Mouse (Mus musculus): ENCODE results near the gene Gls2. TPM values are rescaled to one million over a fixed set of nuclear protein-coding genes. Genes with fewer than 3 reads are reported as not detected.

Gene Gls2
- polyA plus RNA-seq (2012; rRNA removed; ENCODE audit: low replicate concordance), result 8.7 and 12.3 TPM in 2 replicates

GRCm38 (mm10) chr10:128194024-128194550 is at the start of gene Gls2:
Gene Gls2 (plus strand): TSS chr10:128194457.

GRCm38 (mm10) chr10:128179989-128180388 is 14.3 kb upstream of the Gls2 start, which contains the start of gene Rbms2:
Gene Rbms2 (minus strand): TSS chr10:128180297.

GRCm38 (mm10) chr10:128211390-128212108 is 17.3 kb downstream of the Gls2 start, which contains the start of gene Spryd4:
Gene Spryd4 (minus strand): TSS chr10:128211807.

GRCm38 (mm10) chr10:128225538-128225937 is 31.3 kb downstream of the Gls2 start, which contains the start of gene Mip:
Gene Mip (plus strand): TSS chr10:128225838.

GRCm38 (mm10) chr10:128231697-128232419 is 37.6 kb downstream of the Gls2 start, which contains the start of gene Timeless:
Gene Timeless (plus strand): TSS chr10:128232065.

GRCm38 (mm10) chr10:128253677-128254255 is 59.5 kb downstream of the Gls2 start, which contains the start of gene Apon:
Gene Apon (plus strand): TSS chr10:128254096.

Other genes with a start within 250 kb of the Gls2 start
- gene Hsd17b6, start 186.8 kb upstream of the Gls2 start, polyA plus RNA-seq (2012; rRNA removed; ENCODE audit: low replicate concordance), result 33.8 and 58.5 TPM in 2 replicates
- 0.87 and 1.6 TPM in 2 replicates for gene Prim1, start 179.3 kb upstream of the Gls2 start, polyA plus RNA-seq (2012; rRNA removed; ENCODE audit: low replicate concordance)
- 82.6 and 172 TPM in 2 replicates for gene Naca, start 158.9 kb upstream of the Gls2 start, polyA plus RNA-seq (2012; rRNA removed; ENCODE audit: low replicate concordance)
- 37.4 and 83.8 TPM in 2 replicates for gene Ptges3, start 135.5 kb upstream of the Gls2 start, polyA plus RNA-seq (2012; rRNA removed; ENCODE audit: low replicate concordance)
- 6,260 and 7,330 TPM in 2 replicates for gene Atp5b, start 111.2 kb upstream of the Gls2 start, polyA plus RNA-seq (2012; rRNA removed; ENCODE audit: low replicate concordance)
- 18.9 and 20.4 TPM in 2 replicates for gene Baz2a, start 102.9 kb upstream of the Gls2 start, polyA plus RNA-seq (2012; rRNA removed; ENCODE audit: low replicate concordance)
- 38.0 and 39.4 TPM in 2 replicates for gene Rbms2, start 14.2 kb upstream of the Gls2 start, polyA plus RNA-seq (2012; rRNA removed; ENCODE audit: low replicate concordance)
- gene Spryd4, start 17.4 kb downstream of the Gls2 start, polyA plus RNA-seq (2012; rRNA removed; ENCODE audit: low replicate concordance), result 8.0 and 8.8 TPM in 2 replicates
- not detected in 2 replicates for gene Mip, start 31.4 kb downstream of the Gls2 start, polyA plus RNA-seq (2012; rRNA removed; ENCODE audit: low replicate concordance)
- 1.1 and 1.8 TPM in 2 replicates for gene Timeless, start 37.6 kb downstream of the Gls2 start, polyA plus RNA-seq (2012; rRNA removed; ENCODE audit: low replicate concordance)
- not detected in 2 replicates for gene Apon, start 59.6 kb downstream of the Gls2 start, polyA plus RNA-seq (2012; rRNA removed; ENCODE audit: low replicate concordance)
- gene Apof, start 74.2 kb downstream of the Gls2 start, polyA plus RNA-seq (2012; rRNA removed; ENCODE audit: low replicate concordance), result 0.07 TPM in 1 of 2 replicates, not detected in the other
- 14.9 and 17.8 TPM in 2 replicates for gene Stat2, start 76.1 kb downstream of the Gls2 start, polyA plus RNA-seq (2012; rRNA removed; ENCODE audit: low replicate concordance)
- 0.09 TPM in 1 of 2 replicates, not detected in the other for gene Il23a, start 104.3 kb downstream of the Gls2 start, polyA plus RNA-seq (2012; rRNA removed; ENCODE audit: low replicate concordance)
- gene Pan2, start 108.9 kb downstream of the Gls2 start, polyA plus RNA-seq (2012; rRNA removed; ENCODE audit: low replicate concordance), result 11.9 and 15.5 TPM in 2 replicates
- 19.5 and 28.4 TPM in 2 replicates for gene Cnpy2, start 128.0 kb downstream of the Gls2 start, polyA plus RNA-seq (2012; rRNA removed; ENCODE audit: low replicate concordance)
- gene Cs, start 143.3 kb downstream of the Gls2 start, polyA plus RNA-seq (2012; rRNA removed; ENCODE audit: low replicate concordance), result 297 and 431 TPM in 2 replicates
- 16.2 and 26.7 TPM in 2 replicates for gene Coq10a, start 174.5 kb downstream of the Gls2 start, polyA plus RNA-seq (2012; rRNA removed; ENCODE audit: low replicate concordance)
- 11.3 and 18.5 TPM in 2 replicates for gene Ankrd52, start 182.7 kb downstream of the Gls2 start, polyA plus RNA-seq (2012; rRNA removed; ENCODE audit: low replicate concordance)
- 340 and 495 TPM in 2 replicates for gene Slc39a5, start 206.8 kb downstream of the Gls2 start, polyA plus RNA-seq (2012; rRNA removed; ENCODE audit: low replicate concordance)
- 23.4 and 29.3 TPM in 2 replicates for gene Nabp2, start 217.0 kb downstream of the Gls2 start, polyA plus RNA-seq (2012; rRNA removed; ENCODE audit: low replicate concordance)
- gene Rnf41, start 217.2 kb downstream of the Gls2 start, polyA plus RNA-seq (2012; rRNA removed; ENCODE audit: low replicate concordance), result 10.0 and 17.7 TPM in 2 replicates

All from duodenum, adult 2 months (tissue).